Mouse (Mus musculus): ENCODE data around the gene Olfr1501. TPM values are rescaled to one million over a fixed set of nuclear protein-coding genes. Genes with fewer than 3 reads are reported as not detected.

The Olfr1501 gene
- total RNA-seq (2023) = not detected

GRCm38 (mm10) chr19:13850592-13850991, at the start of gene Olfr1501:
Gene Olfr1501, minus strand, starts transcription at chr19:13850692.

GRCm38 (mm10) chr19:13897828-13898227, 47.3 kb upstream of the Olfr1501 start, which contains the start of gene Olfr1504:
Gene Olfr1504, minus strand, starts transcription at chr19:13897928.

GRCm38 (mm10) chr19:13861495-13861894, 11.0 kb upstream of the Olfr1501 start, which contains the start of gene Olfr1502:
Gene Olfr1502, plus strand, starts transcription at chr19:13861795.

GRCm38 (mm10) chr19:13830388-13830787, 20.1 kb downstream of the Olfr1501 start, which contains the start of gene Olfr1500:
Gene Olfr1500, minus strand, starts transcription at chr19:13830488.

GRCm38 (mm10) chr19:13819347-13819746, 31.1 kb downstream of the Olfr1501 start, which contains the start of gene Olfr1499:
Gene Olfr1499, minus strand, starts transcription at chr19:13819447.

GRCm38 (mm10) chr19:13798102-13798501, 52.4 kb downstream of the Olfr1501 start, which contains the start of gene Olfr1497:
Gene Olfr1497, minus strand, starts transcription at chr19:13798202.

Other genes starting within 250 kb of the Olfr1501 start
- not detected for gene Olfr1487, start 233.3 kb downstream of the Olfr1501 start, total RNA-seq (2023)
- not detected for gene Olfr1489, start 219.1 kb downstream of the Olfr1501 start, total RNA-seq (2023)
- not detected for gene Olfr1490, start 199.6 kb downstream of the Olfr1501 start, total RNA-seq (2023)
- gene Olfr1491, start 153.4 kb downstream of the Olfr1501 start, total RNA-seq (2023) = not detected
- not detected for gene Olfr1493-ps1, start 127.4 kb downstream of the Olfr1501 start, total RNA-seq (2023)
- gene Olfr1494, start 111.0 kb downstream of the Olfr1501 start, total RNA-seq (2023) = not detected
- gene Olfr1495, start 86.1 kb downstream of the Olfr1501 start, total RNA-seq (2023) = not detected
- not detected for gene Olfr1496, start 72.8 kb downstream of the Olfr1501 start, total RNA-seq (2023)
- not detected for gene Olfr1497, start 52.5 kb downstream of the Olfr1501 start, total RNA-seq (2023)
- gene Olfr1499, start 31.2 kb downstream of the Olfr1501 start, total RNA-seq (2023) = not detected
- not detected for gene Olfr1500, start 20.2 kb downstream of the Olfr1501 start, total RNA-seq (2023)
- not detected for gene Olfr1502, start 11.1 kb upstream of the Olfr1501 start, total RNA-seq (2023)
- not detected for gene Olfr1504, start 47.2 kb upstream of the Olfr1501 start, total RNA-seq (2023)
- gene Olfr1505, start 62.8 kb upstream of the Olfr1501 start, total RNA-seq (2023) = not detected